Mouse (Mus musculus): Measurements from ENCODE around the gene Inafm2. TPM values are rescaled to one million over a fixed set of nuclear protein-coding genes. Genes with fewer than 3 reads are reported as not detected.
A peak's percentile ranks its signal among the peaks of the same experiment; 100 is the strongest.

Gene Inafm2
- total RNA-seq, 2 experiments from 2014 or later = 48.7 to 49.6 TPM

GRCm38 (mm10) chr2:118723693-118724486 lies 21.7 kb upstream of the Inafm2 start:
- DNase-seq (ENCODE audit: low spot score in 2 of 2) = no peak

- no peak for DNase-seq (ENCODE audit: low spot score in 2 of 2)
Measured at GRCm38 (mm10) chr2:118725511-118725910, 20.0 kb upstream of the Inafm2 start.

GRCm38 (mm10) chr2:118726873-118727272 lies 18.7 kb upstream of the Inafm2 start:
- no peak for DNase-seq (ENCODE audit: low spot score in 2 of 2)

GRCm38 (mm10) chr2:118727911-118728310 lies 17.6 kb upstream of the Inafm2 start:
- DNase-seq (ENCODE audit: low spot score in 2 of 2) = no peak

GRCm38 (mm10) chr2:118728337-118728736 lies 17.2 kb upstream of the Inafm2 start, which contains the start of gene Plcb2:
Gene Plcb2 (minus strand): TSS chr2:118728438.
- DNase-seq (ENCODE audit: low spot score in 2 of 2) = no peak

- no peak for DNase-seq (ENCODE audit: low spot score in 2 of 2)
Measured at GRCm38 (mm10) chr2:118729194-118729593, 16.4 kb upstream of the Inafm2 start.

- no peak for DNase-seq (ENCODE audit: low spot score in 2 of 2)
Measured at GRCm38 (mm10) chr2:118729816-118730621, 15.5 kb upstream of the Inafm2 start.

- DNase-seq (ENCODE audit: low spot score in 2 of 2) = peak; percentile 75 to 83
Measured at GRCm38 (mm10) chr2:118730622-118730915, 15.0 kb upstream of the Inafm2 start.

GRCm38 (mm10) chr2:118731981-118732380 lies 13.6 kb upstream of the Inafm2 start:
- DNase-seq (ENCODE audit: low spot score in 2 of 2) = no peak

GRCm38 (mm10) chr2:118733341-118733740 lies 12.2 kb upstream of the Inafm2 start:
- DNase-seq (ENCODE audit: low spot score in 2 of 2) = no peak

- no peak for DNase-seq (ENCODE audit: low spot score in 2 of 2)
Measured at GRCm38 (mm10) chr2:118740341-118740740, 5.2 kb upstream of the Inafm2 start.

- peak in 1 of 2 experiments; percentile 44 for DNase-seq (ENCODE audit: low spot score in 2 of 2)
Measured at GRCm38 (mm10) chr2:118741183-118741582, 4.4 kb upstream of the Inafm2 start.

GRCm38 (mm10) chr2:118743261-118743943 lies 2.2 kb upstream of the Inafm2 start:
- no peak for DNase-seq (ENCODE audit: low spot score in 2 of 2)

- DNase-seq (ENCODE audit: low spot score in 2 of 2) = no peak
Measured at GRCm38 (mm10) chr2:118744621-118745020, 937 bp upstream of the Inafm2 start.

- DNase-seq (ENCODE audit: low spot score in 2 of 2) = peak in 1 of 2 experiments; percentile 33
Measured at GRCm38 (mm10) chr2:118745915-118746901, 650 bp downstream of the Inafm2 start.

GRCm38 (mm10) chr2:118747301-118747960 lies 1.9 kb downstream of the Inafm2 start:
- no peak for DNase-seq (ENCODE audit: low spot score in 2 of 2)

GRCm38 (mm10) chr2:118749341-118749884 lies 3.9 kb downstream of the Inafm2 start:
- DNase-seq (ENCODE audit: low spot score in 2 of 2) = no peak

GRCm38 (mm10) chr2:118750476-118750875 lies 4.9 kb downstream of the Inafm2 start:
- no peak for DNase-seq (ENCODE audit: low spot score in 2 of 2)

- DNase-seq (ENCODE audit: low spot score in 2 of 2) = no peak
Measured at GRCm38 (mm10) chr2:118751896-118752791, 6.6 kb downstream of the Inafm2 start.

Measured in left cerebral cortex, adult 18-20 months (tissue).